Mouse (Mus musculus): Measurements from ENCODE around the gene Pex14. TPM values are rescaled to one million over a fixed set of nuclear protein-coding genes. Genes with fewer than 3 reads are reported as not detected.

The Pex14 gene
- polyA plus RNA-seq, 1 experiment from 2014 or later, result 46.8 TPM

Other genes with a start within 250 kb of the Pex14 start
- 37.4 and 37.7 TPM in 2 replicates for gene Dffa, start 4.3 kb upstream of the Pex14 start, polyA plus RNA-seq (2014; fragmentation: Nextera tagmentation; extraction: Ambion mirVana)
- gene Cort, start 26.9 kb upstream of the Pex14 start, polyA plus RNA-seq (2014; fragmentation: Nextera tagmentation; extraction: Ambion mirVana), result 0.26 and 0.38 TPM in 2 replicates
- 37.0 and 37.1 TPM in 2 replicates for gene Cenps, start 37.8 kb upstream of the Pex14 start, polyA plus RNA-seq (2014; fragmentation: Nextera tagmentation; extraction: Ambion mirVana)
- gene Pgd, start 66.9 kb upstream of the Pex14 start, polyA plus RNA-seq (2014; fragmentation: Nextera tagmentation; extraction: Ambion mirVana), result 49.9 and 57.3 TPM in 2 replicates
- gene Kif1b, start 207.8 kb upstream of the Pex14 start, polyA plus RNA-seq (2014; fragmentation: Nextera tagmentation; extraction: Ambion mirVana), result 13.9 and 14.8 TPM in 2 replicates